Mouse (Mus musculus): ENCODE results near the gene Bicra. TPM values are rescaled to one million over a fixed set of nuclear protein-coding genes. Genes with fewer than 3 reads are reported as not detected.

Bicra gene
- polyA plus RNA-seq (2015; fragmentation: Nextera tagmentation; extraction: Ambion mirVana): 3.5 TPM in 2 replicates

DNA sequence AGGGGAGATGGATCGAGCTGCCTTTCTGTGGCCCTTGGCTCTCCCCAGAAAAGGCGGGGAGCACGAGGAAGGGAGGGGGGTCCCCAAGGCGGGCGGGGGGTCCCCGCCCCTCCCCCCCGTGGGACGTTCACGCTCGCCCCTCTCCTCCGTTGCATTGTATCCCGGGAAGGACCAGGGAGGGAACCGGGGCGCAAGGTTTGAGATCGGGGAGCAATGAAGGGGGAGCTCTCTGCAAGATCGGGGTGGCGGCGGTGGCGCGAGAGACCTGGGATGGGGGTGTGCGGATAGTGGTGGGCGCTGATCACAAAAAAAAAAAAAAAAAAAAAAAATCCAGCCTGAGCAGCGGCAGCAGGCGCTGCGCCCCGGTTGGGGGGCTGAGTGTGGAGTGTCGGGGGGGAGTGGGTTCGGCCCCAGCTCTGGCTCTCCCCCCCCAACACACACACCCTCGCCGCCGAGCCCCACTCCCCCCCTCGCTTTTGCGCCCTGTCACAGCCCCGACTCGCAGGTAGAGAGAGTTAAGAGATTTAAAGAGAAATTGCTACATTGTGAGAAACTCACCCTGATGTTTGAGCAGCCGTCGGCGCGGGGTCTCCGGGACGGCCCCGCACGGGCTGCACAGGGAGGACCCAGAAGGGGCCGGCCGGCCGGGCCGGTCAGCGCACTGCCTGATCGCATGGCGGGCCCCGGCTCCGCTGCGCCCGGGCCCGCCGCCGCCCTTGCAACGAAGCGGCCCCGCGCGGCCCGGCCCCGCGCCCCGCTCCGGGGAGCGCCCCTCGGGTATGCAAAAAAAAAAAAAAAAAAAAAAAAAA is at the start of gene Bicra:
Bicra (minus strand) TSS at position 584 of the 809 bp plus-strand sequence.

GRCm38 (mm10) chr7:16061219-16062098 is 13.7 kb upstream of the Bicra start, which contains the start of gene Zfp541:
Zfp541 (plus strand) TSS chr7:16061814.

DNA sequence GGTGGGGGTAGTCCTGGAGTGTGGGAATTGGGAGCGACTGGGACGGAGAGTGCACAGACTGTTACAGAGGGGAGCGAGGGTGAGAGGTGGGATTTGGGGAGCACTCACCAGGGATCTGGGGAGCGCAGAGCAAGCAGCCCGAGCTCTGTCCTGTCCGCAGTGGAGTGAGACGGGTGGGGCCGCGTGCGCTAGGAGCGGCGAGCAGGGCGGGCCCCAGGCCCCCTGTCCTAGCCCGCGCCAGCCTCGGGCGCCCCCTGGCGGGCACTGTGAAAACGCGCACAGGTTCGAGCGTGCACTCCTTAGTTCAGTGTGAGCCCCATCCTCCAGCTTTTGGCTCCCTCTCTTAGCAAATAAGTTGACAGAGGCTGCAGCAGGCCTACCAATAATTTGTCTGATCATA is 80.4 kb downstream of the Bicra start, which contains the start of gene Ehd2:
Ehd2 (minus strand) TSS at position 256 of the 400 bp plus-strand sequence.

GRCm38 (mm10) chr7:15945721-15946536 is 101.8 kb downstream of the Bicra start, which contains the start of gene Nop53:
Nop53 (minus strand) TSS chr7:15946074.

DNA sequence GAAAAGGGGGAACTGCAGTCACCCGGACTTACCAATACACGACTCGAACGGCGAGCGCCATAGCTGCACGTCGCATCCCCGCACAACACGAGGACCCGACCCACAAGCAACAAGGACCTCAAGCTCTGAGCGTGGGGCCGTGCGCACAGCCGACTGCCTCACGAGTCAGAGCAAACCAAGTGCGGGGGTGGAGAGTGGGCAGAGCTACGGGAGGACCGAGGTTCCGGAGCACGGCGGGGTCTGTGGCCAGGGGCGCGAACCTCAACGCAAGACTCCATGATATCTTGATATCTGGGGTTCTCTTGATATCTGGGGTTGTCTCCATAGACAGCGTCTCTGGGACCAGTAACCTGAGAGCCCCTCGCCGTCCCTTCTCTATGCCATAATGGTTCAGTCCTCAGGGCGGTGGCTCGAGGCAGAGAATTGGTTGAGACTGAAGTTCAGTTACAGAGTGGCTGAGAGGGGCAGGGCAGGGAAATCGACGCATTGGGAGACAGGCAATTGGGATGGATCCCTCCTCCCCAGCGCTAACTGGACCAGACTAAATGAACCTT is 125.4 kb downstream of the Bicra start, which contains the start of gene Selenow:
Selenow (minus strand) TSS at position 183 of the 554 bp plus-strand sequence.

Other genes with a start within 250 kb of the Bicra start
- not detected in 2 replicates for gene Obox6, start 208.2 kb downstream of the Bicra start, polyA plus RNA-seq (2015; fragmentation: Nextera tagmentation; extraction: Ambion mirVana)
- not detected in 2 replicates for gene Crx, start 168.0 kb downstream of the Bicra start, polyA plus RNA-seq (2015; fragmentation: Nextera tagmentation; extraction: Ambion mirVana)
- not detected in 2 replicates for gene Crxos, start 165.3 kb downstream of the Bicra start, polyA plus RNA-seq (2015; fragmentation: Nextera tagmentation; extraction: Ambion mirVana)
- gene Selenow, start 125.5 kb downstream of the Bicra start, polyA plus RNA-seq (2015; fragmentation: Nextera tagmentation; extraction: Ambion mirVana): 921 and 1,063 TPM in 2 replicates
- 139 and 140 TPM in 2 replicates for gene Nop53, start 101.8 kb downstream of the Bicra start, polyA plus RNA-seq (2015; fragmentation: Nextera tagmentation; extraction: Ambion mirVana)
- 94.8 and 134 TPM in 2 replicates for gene Ehd2, start 80.4 kb downstream of the Bicra start, polyA plus RNA-seq (2015; fragmentation: Nextera tagmentation; extraction: Ambion mirVana)
- gene Zfp541, start 13.9 kb upstream of the Bicra start, polyA plus RNA-seq (2015; fragmentation: Nextera tagmentation; extraction: Ambion mirVana): 0.05 TPM in 1 of 2 replicates, not detected in the other
- gene Napa, start 50.5 kb upstream of the Bicra start, polyA plus RNA-seq (2015; fragmentation: Nextera tagmentation; extraction: Ambion mirVana): 167 and 170 TPM in 2 replicates
- 21.2 and 23.3 TPM in 2 replicates for gene Kptn, start 72.0 kb upstream of the Bicra start, polyA plus RNA-seq (2015; fragmentation: Nextera tagmentation; extraction: Ambion mirVana)
- 0.21 and 0.25 TPM in 2 replicates for gene Slc8a2, start 81.9 kb upstream of the Bicra start, polyA plus RNA-seq (2015; fragmentation: Nextera tagmentation; extraction: Ambion mirVana)
- 21.0 and 23.5 TPM in 2 replicates for gene Meis3, start 127.2 kb upstream of the Bicra start, polyA plus RNA-seq (2015; fragmentation: Nextera tagmentation; extraction: Ambion mirVana)
- gene Dhx34, start 174.1 kb upstream of the Bicra start, polyA plus RNA-seq (2015; fragmentation: Nextera tagmentation; extraction: Ambion mirVana): 6.5 and 8.6 TPM in 2 replicates
- 0.46 and 0.77 TPM in 2 replicates for gene C5ar2, start 196.2 kb upstream of the Bicra start, polyA plus RNA-seq (2015; fragmentation: Nextera tagmentation; extraction: Ambion mirVana)
- 14.5 and 29.6 TPM in 2 replicates for gene C5ar1, start 211.6 kb upstream of the Bicra start, polyA plus RNA-seq (2015; fragmentation: Nextera tagmentation; extraction: Ambion mirVana)
- gene Inafm1, start 225.7 kb upstream of the Bicra start, polyA plus RNA-seq (2015; fragmentation: Nextera tagmentation; extraction: Ambion mirVana): 14.6 and 17.1 TPM in 2 replicates
- gene Ccdc9, start 238.9 kb upstream of the Bicra start, polyA plus RNA-seq (2015; fragmentation: Nextera tagmentation; extraction: Ambion mirVana): 8.4 and 9.7 TPM in 2 replicates

Measured in urinary bladder, postnatal 0 days (tissue).